Mouse (Mus musculus): ENCODE results near the gene Elovl5. TPM values are rescaled to one million over a fixed set of nuclear protein-coding genes. Genes with fewer than 3 reads are reported as not detected.

Elovl5 gene
- polyA plus RNA-seq, 1 experiment from 2014 or later = 19.2 TPM

DNA sequence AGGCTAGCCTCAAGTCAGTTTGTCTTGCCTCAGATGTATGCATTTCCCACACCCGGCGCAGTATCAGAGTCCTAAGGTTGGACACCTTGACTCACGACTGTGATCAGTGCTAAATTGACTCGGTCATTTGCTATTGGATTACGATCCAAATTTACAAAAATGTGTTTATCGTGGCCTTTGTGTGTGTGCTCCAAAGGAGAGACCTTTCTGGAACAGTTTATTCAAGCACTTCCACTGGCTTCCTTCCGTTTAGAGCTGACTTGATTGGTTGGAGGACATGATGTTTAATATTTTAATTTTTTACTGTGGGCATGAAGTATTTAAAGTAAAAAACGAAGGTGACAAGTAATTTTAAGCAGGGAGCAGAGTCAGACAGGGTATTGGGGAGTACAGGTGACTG lies 38.8 kb downstream of the Elovl5 start:
- peaks cover 5% of the 10 kb centered on the region; the same call in 1 of the 2 replicates for H3K4me1 ChIP-seq (ENCODE audit: control insufficient read depth, low read depth, low read length)
- no peak overlapping the region for H3K4me3 ChIP-seq (ENCODE audit: low read depth, low read length)
- ATAC-seq (ENCODE audit: low read depth) = no peak
- no peaks in the 10 kb centered on the region for H3K9me3 ChIP-seq (replicated peaks; ENCODE audit: control insufficient read depth, low read length)
- 73% methylated on average over 8 of the region's 8 CpGs for WGBS (ENCODE audit: insufficient replicate concordance)
- no peaks in the 10 kb centered on the region for H3K36me3 ChIP-seq (ENCODE audit: control insufficient read depth, insufficient read depth)
- H3K9ac ChIP-seq (ENCODE audit: low read depth, low read length) = no peak overlapping the region
- H3K27ac ChIP-seq (ENCODE audit: low read length) = no peak overlapping the region
- no peak overlapping the region for H3K4me2 ChIP-seq (ENCODE audit: low read depth, low read length)
- no peaks in the 10 kb centered on the region for H3K27me3 ChIP-seq (ENCODE audit: control insufficient read depth, insufficient read depth, low read depth, low read length)

- no peaks in the 10 kb centered on the region for H3K27me3 ChIP-seq (ENCODE audit: control insufficient read depth, insufficient read depth, low read depth, low read length)
- WGBS (ENCODE audit: insufficient replicate concordance) = 62% methylated on average over 7 of the region's 7 CpGs
- H3K4me1 ChIP-seq (ENCODE audit: control insufficient read depth, low read depth, low read length) = peaks cover 5% of the 10 kb centered on the region; the same call in 1 of the 2 replicates
- H3K4me3 ChIP-seq (ENCODE audit: low read depth, low read length) = no peak overlapping the region
- H3K36me3 ChIP-seq (ENCODE audit: control insufficient read depth, insufficient read depth) = no peaks in the 10 kb centered on the region
- H3K9me3 ChIP-seq (replicated peaks; ENCODE audit: control insufficient read depth, low read length) = no peaks in the 10 kb centered on the region
- H3K9ac ChIP-seq (ENCODE audit: low read depth, low read length) = no peak overlapping the region
- H3K27ac ChIP-seq (ENCODE audit: low read length) = no peak overlapping the region
- H3K4me2 ChIP-seq (ENCODE audit: low read depth, low read length) = no peak overlapping the region
- no peak for ATAC-seq (ENCODE audit: low read depth)
These were observed 41.2 kb downstream of the Elovl5 start for GRCm38 (mm10) chr9:77958327-77958726.

- H3K36me3 ChIP-seq (ENCODE audit: control insufficient read depth, insufficient read depth) = no peaks in the 10 kb centered on the region
- no peak overlapping the region for H3K9ac ChIP-seq (ENCODE audit: low read depth, low read length)
- no peak overlapping the region for H3K4me2 ChIP-seq (ENCODE audit: low read depth, low read length)
- 67% methylated on average over 12 of the region's 12 CpGs for WGBS (ENCODE audit: insufficient replicate concordance)
- H3K27me3 ChIP-seq (ENCODE audit: control insufficient read depth, insufficient read depth, low read depth, low read length) = no peaks in the 10 kb centered on the region
- no peak overlapping the region for H3K4me3 ChIP-seq (ENCODE audit: low read depth, low read length)
- no peak overlapping the region for H3K27ac ChIP-seq (ENCODE audit: low read length)
- ATAC-seq (ENCODE audit: low read depth) = no peak
- H3K4me1 ChIP-seq (ENCODE audit: control insufficient read depth, low read depth, low read length) = peaks cover 5% of the 10 kb centered on the region
- H3K9me3 ChIP-seq (replicated peaks; ENCODE audit: control insufficient read depth, low read length) = no peaks in the 10 kb centered on the region
These were observed 42.6 kb downstream of the Elovl5 start for GRCm38 (mm10) chr9:77959759-77960158.

GRCm38 (mm10) chr9:77961350-77961749 lies 44.2 kb downstream of the Elovl5 start:
- Histone ChIP-seq H3K36me3 (ENCODE audit: control insufficient read depth, insufficient read depth) (no peaks in the 10 kb centered on the region), H3K9ac (ENCODE audit: low read depth, low read length) (no peak overlapping the region), H3K4me3 (ENCODE audit: low read depth, low read length) (no peak overlapping the region), H3K4me1 (ENCODE audit: control insufficient read depth, low read depth, low read length) (no peaks in the 10 kb centered on the region; the same call in none of the 2 replicates), H3K4me2 (ENCODE audit: low read depth, low read length) (no peak overlapping the region), H3K27ac (ENCODE audit: low read length) (no peak overlapping the region), H3K27me3 (ENCODE audit: control insufficient read depth, insufficient read depth, low read depth, low read length) (no peaks in the 10 kb centered on the region), H3K9me3 (replicated peaks; ENCODE audit: control insufficient read depth, low read length) (no peaks in the 10 kb centered on the region)
- WGBS (ENCODE audit: insufficient replicate concordance) = 62% methylated on average over 6 of the region's 6 CpGs
- no peak for ATAC-seq (ENCODE audit: low read depth)

DNA sequence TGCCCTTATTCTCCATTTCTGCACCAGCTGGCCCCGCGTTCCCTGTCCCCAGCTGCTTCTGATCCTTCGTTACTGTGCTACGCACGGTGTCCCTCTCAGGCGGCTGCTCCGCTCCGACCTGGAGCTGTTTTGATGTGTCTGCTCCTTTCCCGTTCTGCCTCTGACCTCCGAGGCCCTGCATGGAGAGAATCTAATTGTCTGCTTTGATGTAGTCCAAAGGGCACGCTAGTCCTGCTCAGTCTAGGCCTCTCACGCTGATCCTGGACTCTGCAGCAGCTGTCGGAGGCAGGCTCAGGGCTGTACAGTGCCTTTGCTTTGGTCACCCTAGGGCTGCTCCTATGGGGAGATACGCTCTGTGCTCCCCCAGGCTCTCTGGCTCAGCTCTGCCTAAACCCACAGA lies 46.9 kb downstream of the Elovl5 start:
- no peaks in the 10 kb centered on the region for H3K36me3 ChIP-seq (ENCODE audit: control insufficient read depth, insufficient read depth)
- H3K9me3 ChIP-seq (replicated peaks; ENCODE audit: control insufficient read depth, low read length) = no peaks in the 10 kb centered on the region
- WGBS (ENCODE audit: insufficient replicate concordance) = 61% methylated on average over 14 of the region's 14 CpGs
- ATAC-seq (ENCODE audit: low read depth) = peak; percentile 66; the same call in 1 of the 2 replicates
- H3K9ac ChIP-seq (ENCODE audit: low read depth, low read length) = no peak overlapping the region
- H3K4me2 ChIP-seq (ENCODE audit: low read depth, low read length) = no peak overlapping the region
- H3K27me3 ChIP-seq (ENCODE audit: control insufficient read depth, insufficient read depth, low read depth, low read length) = no peaks in the 10 kb centered on the region
- no peak overlapping the region for H3K4me3 ChIP-seq (ENCODE audit: low read depth, low read length)
- no peak overlapping the region for H3K27ac ChIP-seq (ENCODE audit: low read length)
- no peaks in the 10 kb centered on the region; the same call in none of the 2 replicates for H3K4me1 ChIP-seq (ENCODE audit: control insufficient read depth, low read depth, low read length)

GRCm38 (mm10) chr9:77965287-77965686 lies 48.1 kb downstream of the Elovl5 start:
- no peaks in the 10 kb centered on the region; the same call in none of the 2 replicates for H3K4me1 ChIP-seq (ENCODE audit: control insufficient read depth, low read depth, low read length)
- H3K27me3 ChIP-seq (ENCODE audit: control insufficient read depth, insufficient read depth, low read depth, low read length) = no peaks in the 10 kb centered on the region
- no peak overlapping the region for H3K27ac ChIP-seq (ENCODE audit: low read length)
- H3K9ac ChIP-seq (ENCODE audit: low read depth, low read length) = no peak overlapping the region
- no peak overlapping the region for H3K4me3 ChIP-seq (ENCODE audit: low read depth, low read length)
- no peaks in the 10 kb centered on the region for H3K9me3 ChIP-seq (replicated peaks; ENCODE audit: control insufficient read depth, low read length)
- 73% methylated on average over 5 of the region's 5 CpGs for WGBS (ENCODE audit: insufficient replicate concordance)
- H3K4me2 ChIP-seq (ENCODE audit: low read depth, low read length) = no peak overlapping the region
- no peaks in the 10 kb centered on the region for H3K36me3 ChIP-seq (ENCODE audit: control insufficient read depth, insufficient read depth)
- no peak for ATAC-seq (ENCODE audit: low read depth)

GRCm38 (mm10) chr9:77965768-77966552 lies 48.8 kb downstream of the Elovl5 start:
- Histone ChIP-seq H3K4me1 (ENCODE audit: control insufficient read depth, low read depth, low read length) (no peaks in the 10 kb centered on the region; the same call in none of the 2 replicates), H3K36me3 (ENCODE audit: control insufficient read depth, insufficient read depth) (no peaks in the 10 kb centered on the region), H3K27me3 (ENCODE audit: control insufficient read depth, insufficient read depth, low read depth, low read length) (no peaks in the 10 kb centered on the region), H3K9ac (ENCODE audit: low read depth, low read length) (no peak overlapping the region), H3K4me2 (ENCODE audit: low read depth, low read length) (no peak overlapping the region), H3K4me3 (ENCODE audit: low read depth, low read length) (no peak overlapping the region), H3K9me3 (replicated peaks; ENCODE audit: control insufficient read depth, low read length) (no peaks in the 10 kb centered on the region), H3K27ac (ENCODE audit: low read length) (no peak overlapping the region)
- WGBS (ENCODE audit: insufficient replicate concordance) = 40% methylated on average over 6 of the region's 6 CpGs
- no peak for ATAC-seq (ENCODE audit: low read depth)

- H3K27ac ChIP-seq (ENCODE audit: low read length) = no peak overlapping the region
- H3K27me3 ChIP-seq (ENCODE audit: control insufficient read depth, insufficient read depth, low read depth, low read length) = no peaks in the 10 kb centered on the region
- H3K4me2 ChIP-seq (ENCODE audit: low read depth, low read length) = no peak overlapping the region
- H3K9me3 ChIP-seq (replicated peaks; ENCODE audit: control insufficient read depth, low read length) = no peaks in the 10 kb centered on the region
- no peak overlapping the region for H3K4me3 ChIP-seq (ENCODE audit: low read depth, low read length)
- H3K4me1 ChIP-seq (ENCODE audit: control insufficient read depth, low read depth, low read length) = no peaks in the 10 kb centered on the region; the same call in none of the 2 replicates
- 77% methylated on average over 7 of the region's 7 CpGs for WGBS (ENCODE audit: insufficient replicate concordance)
- ATAC-seq (ENCODE audit: low read depth) = no peak
- H3K9ac ChIP-seq (ENCODE audit: low read depth, low read length) = no peak overlapping the region
- no peaks in the 10 kb centered on the region for H3K36me3 ChIP-seq (ENCODE audit: control insufficient read depth, insufficient read depth)
These were observed 49.7 kb downstream of the Elovl5 start for GRCm38 (mm10) chr9:77966861-77967260.

DNA sequence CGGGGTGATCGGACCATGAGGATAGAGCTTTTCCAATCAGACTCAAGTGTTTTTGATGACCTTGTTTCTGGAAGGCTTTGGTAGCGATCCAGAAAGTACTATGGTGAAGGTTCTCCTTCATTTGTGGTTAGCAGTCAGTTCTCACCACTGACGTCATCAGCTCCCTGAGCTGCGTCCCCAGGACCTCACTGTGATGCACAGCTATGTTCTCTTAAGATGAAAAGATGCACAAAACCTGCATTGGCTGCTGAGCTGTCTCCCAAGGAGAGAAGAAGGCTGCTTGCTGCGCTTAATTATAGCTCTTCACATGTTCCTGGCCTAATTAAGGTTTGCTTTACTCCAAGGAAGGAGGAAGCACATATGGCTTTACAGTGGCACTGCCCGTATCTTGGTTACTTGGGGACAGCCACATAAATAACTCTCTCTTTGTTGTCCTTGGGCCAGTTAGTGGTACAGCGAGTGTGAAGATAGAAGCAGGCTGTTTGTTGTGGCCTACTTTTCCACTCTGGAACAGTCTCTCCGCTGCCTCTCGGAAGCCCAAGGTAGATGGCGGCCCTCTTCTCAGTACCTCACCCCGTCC lies 50.5 kb downstream of the Elovl5 start:
- Histone ChIP-seq H3K4me3 (ENCODE audit: low read depth, low read length) (no peak overlapping the region), H3K27me3 (ENCODE audit: control insufficient read depth, insufficient read depth, low read depth, low read length) (no peaks in the 10 kb centered on the region), H3K36me3 (ENCODE audit: control insufficient read depth, insufficient read depth) (no peaks in the 10 kb centered on the region), H3K9ac (ENCODE audit: low read depth, low read length) (no peak overlapping the region), H3K4me2 (ENCODE audit: low read depth, low read length) (no peak overlapping the region), H3K4me1 (ENCODE audit: control insufficient read depth, low read depth, low read length) (no peaks in the 10 kb centered on the region; the same call in none of the 2 replicates), H3K27ac (ENCODE audit: low read length) (no peak overlapping the region), H3K9me3 (replicated peaks; ENCODE audit: control insufficient read depth, low read length) (no peaks in the 10 kb centered on the region)
- 78% methylated on average over 12 of the region's 12 CpGs for WGBS (ENCODE audit: insufficient replicate concordance)
- no peak for ATAC-seq (ENCODE audit: low read depth)
